Mouse (Mus musculus) neural tube, embryonic 11.5 days (tissue): Measurements from ENCODE around the gene Pou2f2. TPM values are rescaled to one million over a fixed set of nuclear protein-coding genes. Genes with fewer than 3 reads are reported as not detected.

ENCODE experiments used
- ATAC-seq: fragments of 200-750 bp; cut with Nextera tagmentation; 2 replicates; pipeline ENCODE4 v1.8.0; 2017; ENCODE audit warnings: moderate number of reproducible peaks, mild to moderate bottlenecking, moderate TSS enrichment, moderate library complexity; ENCODE audit not compliant: insufficient read depth, low FRiP score, low TSS enrichment
- DNase-seq: peaks from one replicate; pipeline ENCODE4 v3.0.0-alpha.2; 2015; ENCODE audit warnings: low spot score
- H3K27ac ChIP-seq: fragments of 300-500 bp; sonication (generic); 2 replicates; pipeline ENCODE4 v1.5.1; 2014; ENCODE audit warnings: low read depth, mild to moderate bottlenecking, low read length
- H3K27me3 ChIP-seq: fragments of 300-500 bp; sonication (generic); 2 replicates; pipeline ENCODE4 v1.6.1; 2014; ENCODE audit warnings: mild to moderate bottlenecking, low read length, mixed read lengths; ENCODE audit not compliant: control insufficient read depth, insufficient read depth
- H3K36me3 ChIP-seq: fragments of 300-500 bp; sonication (generic); 2 replicates; pipeline ENCODE4 v1.6.1; 2014; ENCODE audit warnings: mild to moderate bottlenecking, low read length, moderate library complexity, mixed read lengths; ENCODE audit not compliant: control insufficient read depth, insufficient read depth
- H3K4me1 ChIP-seq: fragments of 300-500 bp; sonication (generic); 2 replicates; pipeline ENCODE4 v1.6.1; 2014; ENCODE audit warnings: low read length, mixed read lengths; ENCODE audit not compliant: control insufficient read depth, insufficient read depth
- H3K4me2 ChIP-seq: fragments of 300-500 bp; sonication (generic); 2 replicates; pipeline ENCODE4 v1.6.1; 2014; ENCODE audit warnings: low read depth, mild to moderate bottlenecking, moderate library complexity
- H3K4me3 ChIP-seq: fragments of 300-500 bp; sonication (generic); 2 replicates; pipeline ENCODE4 v1.5.1; 2014; ENCODE audit warnings: low read depth, low read length
- H3K9ac ChIP-seq: fragments of 300-500 bp; sonication (generic); 2 replicates; pipeline ENCODE4 v1.6.1; 2014; ENCODE audit warnings: mild to moderate bottlenecking, low read length
- H3K9me3 ChIP-seq: fragments of 300-500 bp; sonication (generic); 2 replicates; pipeline ENCODE4 v1.6.1; 2016; ENCODE audit warnings: low read length; ENCODE audit not compliant: control insufficient read depth
- WGBS: fragments of 180-500 bp; shearing (Covaris S2); extraction: QIAGEN DNeasy Blood & Tissue Kit; methylation state at CpG from one replicate; pipeline ENCODE4 v1.1.7; 2014; 5-methylcytosine and 5-hydroxymethylcytosine counted together
- polyA plus RNA-seq: library from polyadenylated mRNA; unstranded; fragments of >200 nt; fragmentation: Nextera tagmentation; extraction: Ambion mirVana; gene quantifications from 2 replicates; pipeline ENCODE4 v1.2.1, GENCODE M21; 2014

The Pou2f2 gene
- polyA plus RNA-seq, 1 experiment from 2014 or later: 40.9 TPM

- H3K36me3 ChIP-seq: no peaks in the 10 kb centered on the region
- peaks cover 39% of the 10 kb centered on the region for H3K27me3 ChIP-seq
- DNase-seq (peak; percentile 40), ATAC-seq (no peak)
- H3K4me1 ChIP-seq: peaks cover 12% of the 10 kb centered on the region
- peak overlapping the region; percentile 19; the same call in 1 of the 2 replicates for H3K4me3 ChIP-seq
- peak overlapping the region; percentile 34 for H3K4me2 ChIP-seq
- H3K9ac ChIP-seq: peak overlapping the region; percentile 2; the same call in 1 of the 2 replicates
- no peaks in the 10 kb centered on the region for H3K9me3 ChIP-seq
- WGBS: 3% methylated on average over 21 of the region's 21 CpGs
- no peak overlapping the region for H3K27ac ChIP-seq
Observed at GRCm38 (mm10) chr7:25181814-25182213, 2.3 kb upstream of the Pou2f2 start.

DNA sequence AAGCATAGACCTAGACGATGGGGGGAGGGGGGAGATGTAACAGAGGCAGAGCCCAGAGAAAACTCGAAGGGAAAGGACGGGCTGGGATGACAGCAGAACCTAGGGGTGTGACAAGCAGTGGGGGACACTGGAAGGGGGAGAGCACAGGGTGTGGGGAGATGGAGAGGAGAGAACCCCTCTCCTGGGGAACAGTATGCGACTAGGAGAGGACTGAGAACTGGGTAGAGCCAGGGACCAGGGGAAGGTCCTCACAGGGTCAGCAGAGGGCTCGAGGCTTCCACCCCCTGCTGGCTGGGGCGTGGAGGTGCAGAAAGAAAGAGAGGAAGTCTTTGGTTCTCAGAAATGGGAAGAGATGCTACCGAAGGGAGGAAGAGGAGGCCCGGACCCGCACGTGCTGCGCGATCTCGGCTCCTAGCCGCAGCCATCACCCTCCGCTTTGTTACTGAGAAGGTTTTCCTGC is 1.8 kb upstream of the Pou2f2 start:
- DNase-seq: peak; percentile 68
- peak overlapping the region; percentile 2; the same call in 1 of the 2 replicates for H3K9ac ChIP-seq
- WGBS: 1% methylated on average over 15 of the region's 15 CpGs
- no peaks in the 10 kb centered on the region for H3K36me3 ChIP-seq
- H3K4me3 ChIP-seq: peak overlapping the region; percentile 19; the same call in 1 of the 2 replicates
- peak overlapping the region; percentile 34 for H3K4me2 ChIP-seq
- no peak overlapping the region for H3K27ac ChIP-seq
- H3K4me1 ChIP-seq: peaks cover 12% of the 10 kb centered on the region
- no peaks in the 10 kb centered on the region for H3K9me3 ChIP-seq
- H3K27me3 ChIP-seq: peaks cover 39% of the 10 kb centered on the region
- no peak for ATAC-seq

DNA sequence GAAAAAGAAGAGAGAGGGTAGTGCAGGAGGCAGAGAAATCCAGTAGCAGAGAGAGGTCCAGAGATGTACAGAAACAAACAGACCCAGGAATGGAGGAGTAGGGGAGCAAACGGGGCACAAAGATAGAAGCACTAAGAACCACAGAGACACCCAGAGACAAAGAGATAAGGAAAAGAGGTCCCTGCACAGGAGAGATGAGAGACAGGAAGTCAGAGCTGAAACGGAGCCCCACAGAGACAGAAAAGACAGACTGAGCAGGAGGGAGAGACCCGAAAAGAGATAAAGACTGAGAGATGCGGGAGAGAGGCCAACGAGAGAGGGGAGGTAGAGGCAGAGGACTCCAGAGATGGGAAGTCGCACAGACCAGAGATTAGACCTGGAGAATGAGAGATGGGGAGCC is 986 bp upstream of the Pou2f2 start:
- peak overlapping the region; percentile 66; the same call in 1 of the 2 replicates for H3K4me3 ChIP-seq
- no peaks in the 10 kb centered on the region for H3K36me3 ChIP-seq
- no peak for ATAC-seq
- H3K9me3 ChIP-seq: no peaks in the 10 kb centered on the region
- peaks cover 39% of the 10 kb centered on the region for H3K27me3 ChIP-seq
- WGBS: under 1% methylated on average over 6 of the region's 6 CpGs
- peak overlapping the region; percentile 86 for H3K27ac ChIP-seq
- no peak for DNase-seq
- peak overlapping the region; percentile 80 for H3K4me2 ChIP-seq
- peaks cover 12% of the 10 kb centered on the region for H3K4me1 ChIP-seq
- H3K9ac ChIP-seq: no peak overlapping the region; the same call in 1 of the 2 replicates

GRCm38 (mm10) chr7:25178787-25179605 is 530 bp downstream of the Pou2f2 start:
- Histone ChIP-seq H3K9ac (peak overlapping the region; percentile 80), H3K27me3 (peaks cover 39% of the 10 kb centered on the region), H3K27ac (peak overlapping the region; percentile 86), H3K4me3 (peak overlapping the region; percentile 66), H3K4me1 (peaks cover 15% of the 10 kb centered on the region), H3K4me2 (peak overlapping the region; percentile 80), H3K36me3 (no peaks in the 10 kb centered on the region), H3K9me3 (no peaks in the 10 kb centered on the region)
- DNase-seq (peak; percentile 41), ATAC-seq (peak; percentile 68)
- WGBS: under 1% methylated on average over 55 of the region's 56 CpGs

DNA sequence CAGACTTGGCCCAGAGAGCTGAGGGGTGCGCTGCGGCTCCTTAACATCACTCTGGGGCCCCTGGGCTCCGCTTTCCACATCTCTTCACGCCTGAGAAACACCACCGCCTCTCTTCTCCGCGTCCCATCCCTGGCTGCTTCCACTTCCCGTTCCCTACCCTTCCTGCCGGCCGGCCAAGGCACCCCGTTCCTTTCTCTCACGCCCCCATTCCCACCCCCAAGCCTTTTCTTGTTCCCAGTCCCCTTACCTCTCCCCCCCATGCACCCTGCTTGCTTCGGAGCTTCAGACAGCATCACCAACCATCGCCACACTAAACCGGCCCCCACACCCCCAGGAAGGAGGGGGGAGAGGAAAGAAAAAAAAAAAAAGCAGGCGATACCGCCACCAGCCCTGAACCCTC is 1.2 kb downstream of the Pou2f2 start:
- peak overlapping the region; percentile 80 for H3K4me2 ChIP-seq
- no peaks in the 10 kb centered on the region for H3K36me3 ChIP-seq
- ATAC-seq: no peak
- H3K4me3 ChIP-seq: peak overlapping the region; percentile 66
- no peak for DNase-seq
- H3K27ac ChIP-seq: peak overlapping the region; percentile 86
- WGBS: 0% methylated on average over 14 of the region's 17 CpGs
- peaks cover 15% of the 10 kb centered on the region for H3K4me1 ChIP-seq
- no peaks in the 10 kb centered on the region for H3K9me3 ChIP-seq
- H3K9ac ChIP-seq: peak overlapping the region; percentile 80
- H3K27me3 ChIP-seq: peaks cover 39% of the 10 kb centered on the region

GRCm38 (mm10) chr7:25174343-25174742 is 5.2 kb downstream of the Pou2f2 start:
- ATAC-seq (no peak), DNase-seq (peak; percentile 40)
- Histone ChIP-seq H3K9ac (no peak overlapping the region), H3K4me2 (0 out of 2 replicates have a peak overlapping the region, but pooled peaks have one; percentile 2), H3K4me1 (peaks cover 6% of the 10 kb centered on the region; the same call in 1 of the 2 replicates), H3K36me3 (no peaks in the 10 kb centered on the region), H3K27ac (peak overlapping the region; percentile 47), H3K9me3 (no peaks in the 10 kb centered on the region), H3K4me3 (no peak overlapping the region), H3K27me3 (peaks cover 7% of the 10 kb centered on the region; the same call in 1 of the 2 replicates)
- 60% methylated on average over 11 of the region's 11 CpGs for WGBS

DNA sequence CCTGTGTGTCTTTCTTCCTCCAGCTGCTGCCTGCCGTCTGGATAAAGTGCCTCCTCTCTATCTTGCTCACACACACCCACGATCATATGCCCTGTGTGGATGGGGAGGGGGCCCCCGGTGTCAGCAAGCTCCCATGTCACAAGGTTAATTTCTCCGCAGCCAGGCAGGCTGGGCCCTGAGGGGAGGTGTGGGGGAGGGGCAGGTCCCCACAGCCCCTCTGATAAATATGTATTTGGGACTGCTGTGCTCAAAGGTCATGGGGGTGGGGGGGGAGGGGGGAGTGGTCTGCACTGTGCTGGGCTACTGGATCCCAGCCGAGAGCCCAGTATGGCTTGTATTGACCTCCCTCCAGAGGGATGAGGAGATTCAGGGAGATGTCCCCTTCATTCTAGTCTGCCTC is 6.9 kb downstream of the Pou2f2 start:
- ATAC-seq (peak; percentile 62), DNase-seq (peak; percentile 58)
- 40% methylated on average over 5 of the region's 5 CpGs for WGBS

DNA sequence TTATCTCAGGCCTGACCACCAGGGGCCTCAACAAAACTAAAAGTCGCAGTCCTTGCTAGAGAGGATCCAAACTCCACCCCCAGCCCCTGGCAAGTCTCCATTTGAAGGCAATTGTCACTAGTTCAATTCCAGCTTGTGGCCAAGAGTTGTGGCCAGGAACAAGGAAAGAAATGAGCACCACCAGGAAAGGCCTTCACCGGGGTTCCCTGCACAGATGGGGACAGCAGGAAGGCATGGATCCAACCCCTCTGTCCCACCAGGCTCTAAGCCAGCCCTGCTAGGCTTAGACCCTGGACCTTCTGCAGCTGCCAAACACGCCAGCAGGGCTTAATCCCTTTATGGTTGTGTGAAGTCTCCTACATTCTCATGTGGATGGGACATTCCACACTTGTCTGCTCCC is 8.9 kb downstream of the Pou2f2 start:
- WGBS: 51% methylated on average over 3 of the region's 3 CpGs
- peaks cover 6% of the 10 kb centered on the region; the same call in 1 of the 2 replicates for H3K4me1 ChIP-seq
- no peak for ATAC-seq

More for the DNA sequence above, 6.9 kb downstream of the Pou2f2 start:
- Histone ChIP-seq H3K4me2 (no peak overlapping the region), H3K9ac (no peak overlapping the region), H3K4me1 (peaks cover 6% of the 10 kb centered on the region; the same call in 1 of the 2 replicates), H3K36me3 (no peaks in the 10 kb centered on the region), H3K4me3 (no peak overlapping the region), H3K9me3 (no peaks in the 10 kb centered on the region), H3K27me3 (0 out of 2 replicates have a peak, but pooled peaks cover 2% of the 10 kb centered on the region), H3K27ac (peak overlapping the region; percentile 45; the same call in 1 of the 2 replicates)

More for the DNA sequence above, 8.9 kb downstream of the Pou2f2 start:
- H3K27me3 ChIP-seq: no peaks in the 10 kb centered on the region
- H3K4me2 ChIP-seq: no peak overlapping the region
- no peak overlapping the region for H3K27ac ChIP-seq
- no peak overlapping the region for H3K9ac ChIP-seq
- no peak for DNase-seq
- H3K36me3 ChIP-seq: no peaks in the 10 kb centered on the region
- H3K4me3 ChIP-seq: no peak overlapping the region
- no peaks in the 10 kb centered on the region for H3K9me3 ChIP-seq
